Mouse (Mus musculus) induced T-regulatory cell, adult 2 months (primary cell): ENCODE data around the gene Ttc28.

Source experiments
- DNase-seq: peaks from one replicate; pipeline ENCODE4 v3.0.0-alpha.2; 2012; ENCODE audit warnings: low read depth

The Ttc28 gene

GRCm38 (mm10) chr5:110960067-110960466, 80.5 kb downstream of the Ttc28 start:
- DNase-seq = no peak

- no peak for DNase-seq
Measured at GRCm38 (mm10) chr5:110960890-110961289, 81.3 kb downstream of the Ttc28 start.

GRCm38 (mm10) chr5:110967483-110968055, 88.0 kb downstream of the Ttc28 start:
- no peak for DNase-seq

- no peak for DNase-seq
Measured at GRCm38 (mm10) chr5:110968566-110968965, 89.0 kb downstream of the Ttc28 start.

- DNase-seq = no peak
Measured at GRCm38 (mm10) chr5:110970162-110970780, 90.7 kb downstream of the Ttc28 start.

GRCm38 (mm10) chr5:110976721-110977120, 97.1 kb downstream of the Ttc28 start:
- DNase-seq = no peak

- DNase-seq = no peak
Measured at GRCm38 (mm10) chr5:110977796-110978195, 98.2 kb downstream of the Ttc28 start.

- DNase-seq = peak; percentile 62
Measured at GRCm38 (mm10) chr5:110978461-110978860, 98.9 kb downstream of the Ttc28 start.

GRCm38 (mm10) chr5:110979011-110979860, 99.6 kb downstream of the Ttc28 start:
- peak; percentile 35 for DNase-seq

- peak; percentile 78 for DNase-seq
Measured at GRCm38 (mm10) chr5:110979861-110980346, 100.3 kb downstream of the Ttc28 start.

- no peak for DNase-seq
Measured at GRCm38 (mm10) chr5:110980576-110980975, 101.0 kb downstream of the Ttc28 start.

GRCm38 (mm10) chr5:110982436-110982835, 102.8 kb downstream of the Ttc28 start:
- DNase-seq = peak; percentile 11

GRCm38 (mm10) chr5:110984136-110984681, 104.6 kb downstream of the Ttc28 start:
- DNase-seq = no peak

- no peak for DNase-seq
Measured at GRCm38 (mm10) chr5:110996835-110997539, 117.4 kb downstream of the Ttc28 start.

GRCm38 (mm10) chr5:110997692-110998091, 118.1 kb downstream of the Ttc28 start:
- no peak for DNase-seq

GRCm38 (mm10) chr5:110998298-110998697, 118.7 kb downstream of the Ttc28 start:
- DNase-seq = no peak

GRCm38 (mm10) chr5:111000953-111001352, 121.3 kb downstream of the Ttc28 start:
- no peak for DNase-seq

GRCm38 (mm10) chr5:111003220-111003619, 123.6 kb downstream of the Ttc28 start:
- DNase-seq = no peak

GRCm38 (mm10) chr5:111003750-111004149, 124.1 kb downstream of the Ttc28 start:
- no peak for DNase-seq

- no peak for DNase-seq
Measured at GRCm38 (mm10) chr5:111006272-111007135, 126.9 kb downstream of the Ttc28 start.

- DNase-seq = no peak
Measured at GRCm38 (mm10) chr5:111007136-111007500, 127.5 kb downstream of the Ttc28 start.
